Mouse (Mus musculus) thymus, postnatal 25 days (tissue): ENCODE data around the gene Son.
A peak's percentile ranks its signal among the peaks of the same experiment; 100 is the strongest.

Experiments
- DNase-seq: peaks from one replicate; pipeline ENCODE4 v3.0.0; 2022

The Son gene

GRCm38 (mm10) chr16:91688619-91689334 is 41.5 kb downstream of the Son start, which contains the start of gene Donson:
TSS of gene Donson (minus strand) at chr16:91688770.
- peak; percentile 95 for DNase-seq

- no peak for DNase-seq
Observed at GRCm38 (mm10) chr16:91689791-91690190, 42.5 kb downstream of the Son start.

- DNase-seq: peak; percentile 71
Observed at GRCm38 (mm10) chr16:91694455-91695084, 47.3 kb downstream of the Son start.

- DNase-seq: no peak
Observed at GRCm38 (mm10) chr16:91695108-91695755, 47.9 kb downstream of the Son start.

- no peak for DNase-seq
Observed at GRCm38 (mm10) chr16:91698995-91699394, 51.7 kb downstream of the Son start.

- DNase-seq: no peak
Observed at GRCm38 (mm10) chr16:91701908-91702307, 54.6 kb downstream of the Son start.

- no peak for DNase-seq
Observed at GRCm38 (mm10) chr16:91702771-91703188, 55.5 kb downstream of the Son start.

GRCm38 (mm10) chr16:91704603-91705340 is 57.5 kb downstream of the Son start:
- DNase-seq: no peak

- no peak for DNase-seq
Observed at GRCm38 (mm10) chr16:91710241-91710640, 62.9 kb downstream of the Son start.

GRCm38 (mm10) chr16:91716927-91717349 is 69.6 kb downstream of the Son start:
- no peak for DNase-seq

GRCm38 (mm10) chr16:91717399-91717798 is 70.1 kb downstream of the Son start:
- no peak for DNase-seq

GRCm38 (mm10) chr16:91724247-91724646 is 76.9 kb downstream of the Son start:
- DNase-seq: peak; percentile 71

GRCm38 (mm10) chr16:91727433-91727832 is 80.1 kb downstream of the Son start:
- DNase-seq: no peak

- peak; percentile 88 for DNase-seq
Observed at GRCm38 (mm10) chr16:91728123-91729065, 81.1 kb downstream of the Son start, which contains the start of gene Cryzl1. TSS of gene Cryzl1 (minus strand) at chr16:91728975.
